9 mouse cellular contexts compared by ENCODE assay signal in the genomic region with DNA sequence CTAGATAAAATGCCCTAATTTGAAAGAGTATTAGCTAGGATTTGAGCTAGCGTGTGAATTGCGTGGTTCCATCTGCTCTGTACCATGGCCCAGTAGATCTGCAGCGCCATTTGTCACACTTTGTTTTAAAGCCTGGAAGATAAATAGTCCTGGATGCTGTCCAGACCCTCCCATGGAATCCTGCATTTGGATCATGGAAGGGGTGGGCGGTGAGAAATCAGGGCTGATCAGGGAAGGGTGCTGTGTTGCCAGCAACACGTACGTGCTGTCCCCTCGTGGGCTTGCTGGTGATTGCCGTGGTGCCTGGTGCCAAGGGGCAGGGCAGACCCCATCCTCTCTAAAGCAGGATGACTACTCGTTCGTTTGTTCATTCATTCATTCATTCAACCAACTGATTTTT. TPM values are rescaled to one million over a fixed set of nuclear protein-coding genes. Genes with fewer than 3 reads are reported as not detected.
DNase-seq lines count a peak whose midpoint lies in the region; ATAC-seq and TF ChIP-seq lines count a peak whose summit lies in the region.
"Had no signal": no experiment of that assay in that cellular context is flagged by ENCODE, and none has a peak within 500 bp of the region (broad histone marks: within the 10 kb centered on the region; RNA-seq: fewer than 3 reads in every experiment).

No protein-coding gene starts in this region.

- H3K4me2 ChIP-seq in hindbrain, embryonic 16.5 days (ENCODE audit: low read length): 0 out of 2 replicates have a peak overlapping the region, but pooled peaks have one; percentile 3
- H3K4me2 ChIP-seq in limb, embryonic 12.5 days: peak overlapping the region; percentile 17; the same call in 1 of the 2 replicates
- no peak overlapping the region; the same call in 1 of the 2 replicates for H3K4me2 ChIP-seq in stomach, embryonic 15.5 days

- 49% methylated on average over 10 of the region's 10 CpGs for WGBS in heart, adult 2 months
- 43% methylated on average over 10 of the region's 10 CpGs for WGBS in hindbrain, embryonic 16.5 days
- 50% methylated on average over 10 of the region's 10 CpGs for WGBS in limb, embryonic 12.5 days
- 32% methylated on average over 10 of the region's 10 CpGs for WGBS in stomach, embryonic 15.5 days

- no peaks in the 10 kb centered on the region for H3K9me3 ChIP-seq in hindbrain, embryonic 16.5 days (ENCODE audit: control insufficient read depth, low read length)
- no peaks in the 10 kb centered on the region for H3K9me3 ChIP-seq in limb, embryonic 12.5 days
- H3K9me3 ChIP-seq in stomach, embryonic 15.5 days: no peaks in the 10 kb centered on the region

- H3K27me3 ChIP-seq in heart, adult 2 months (ENCODE audit: control insufficient read depth, insufficient read depth, low read length): no peaks in the 10 kb centered on the region
- H3K27me3 ChIP-seq in hindbrain, embryonic 16.5 days (replicated peaks; ENCODE audit: control insufficient read depth, insufficient read depth, low read length): no peaks in the 10 kb centered on the region
- H3K27me3 ChIP-seq in limb, embryonic 12.5 days: no peaks in the 10 kb centered on the region
- H3K27me3 ChIP-seq in stomach, embryonic 15.5 days (replicated peaks): no peaks in the 10 kb centered on the region

- H3K4me1 ChIP-seq in heart, adult 2 months (ENCODE audit: control insufficient read depth, insufficient read depth, low read length): peaks cover 3% of the 10 kb centered on the region
- peaks cover 25% of the 10 kb centered on the region for H3K4me1 ChIP-seq in hindbrain, embryonic 16.5 days (ENCODE audit: control insufficient read depth, insufficient read depth, low read depth, low read length)
- H3K4me1 ChIP-seq in limb, embryonic 12.5 days (replicated peaks): peaks cover 95% of the 10 kb centered on the region
- peaks cover 64% of the 10 kb centered on the region for H3K4me1 ChIP-seq in stomach, embryonic 15.5 days

- DNase-seq in heart, adult 9 months (ENCODE audit: low spot score in 2 of 2): peak; percentile 18 to 23
- no peak for DNase-seq in heart, adult 2 months
- DNase-seq in cerebellum, postnatal 14 days: peak; percentile 82 to 86
- no peak for DNase-seq in ovary, postnatal 36 days (ENCODE audit: low spot score)
- DNase-seq in gastrocnemius, postnatal 36 days: no peak

- no peak for TF ChIP-seq POLR2A in heart, adult 2 months (IDR thresholded peaks at IDR 0.05; ENCODE audit: insufficient read depth, low read depth, low read length)

- no peaks in the 10 kb centered on the region for H3K79me2 ChIP-seq in heart, adult 2 months (replicated peaks; ENCODE audit: control insufficient read depth, insufficient read depth, low read length)

- peak; percentile 46 for ATAC-seq in hindbrain, embryonic 16.5 days
- no peak for ATAC-seq in limb, embryonic 12.5 days (ENCODE audit: insufficient number of reproducible peaks, insufficient read depth, low FRiP score, low TSS enrichment, low read depth)
- peak; percentile 20; the same call in 1 of the 2 replicates for ATAC-seq in stomach, embryonic 15.5 days (ENCODE audit: insufficient read depth, low FRiP score, low read depth)

- no peak overlapping the region for H3K27ac ChIP-seq in heart, adult 2 months
- H3K27ac ChIP-seq in hindbrain, embryonic 16.5 days (ENCODE audit: low read depth, low read length): peak overlapping the region; percentile 45
- H3K27ac ChIP-seq in limb, embryonic 12.5 days: no peak overlapping the region
- peak overlapping the region; percentile 48 for H3K27ac ChIP-seq in stomach, embryonic 15.5 days
- H3K27ac ChIP-seq: liver, embryonic 14.5 days had no signal

- intact Hi-C loops in heart, adult 2 months (cut with DNase I): no loop called here
- intact Hi-C loops in gastrocnemius, postnatal 36 days (cut with DNase I): no loop called here

- TF ChIP-seq CTCF in heart, adult 2 months (IDR thresholded peaks at IDR 0.05): no peak

- no peak overlapping the region for H3K9ac ChIP-seq in heart, adult 2 months (ENCODE audit: low read depth, low read length)
- no peak overlapping the region for H3K9ac ChIP-seq in hindbrain, embryonic 16.5 days (ENCODE audit: low read depth, low read length)
- no peak overlapping the region for H3K9ac ChIP-seq in limb, embryonic 12.5 days (replicated peaks)
- H3K9ac ChIP-seq in stomach, embryonic 15.5 days: no peak overlapping the region
- H3K9ac ChIP-seq: liver, embryonic 14.5 days had no signal

- no peaks in the 10 kb centered on the region for H3K36me3 ChIP-seq in heart, adult 2 months (ENCODE audit: control insufficient read depth, insufficient read depth, low read length)
- no peaks in the 10 kb centered on the region for H3K36me3 ChIP-seq in hindbrain, embryonic 16.5 days (ENCODE audit: control insufficient read depth, insufficient read depth, low read length)
- H3K36me3 ChIP-seq in limb, embryonic 12.5 days: no peaks in the 10 kb centered on the region
- H3K36me3 ChIP-seq in stomach, embryonic 15.5 days: no peaks in the 10 kb centered on the region

- no peak for TF ChIP-seq EP300 in heart, adult 2 months (IDR thresholded peaks at IDR 0.05; ENCODE audit: insufficient read depth, low read depth, low read length)

- no peak overlapping the region for H3K4me3 ChIP-seq in heart, adult 2 months
- H3K4me3 ChIP-seq in hindbrain, embryonic 16.5 days (ENCODE audit: low read length): no peak overlapping the region
- no peak overlapping the region for H3K4me3 ChIP-seq in limb, embryonic 12.5 days (replicated peaks)
- H3K4me3 ChIP-seq in stomach, embryonic 15.5 days (replicated peaks): no peak overlapping the region

RNA-seq across cellular contexts. Expression of gene Igsf3, which starts 28.6 kb away (rescaled TPM):
- total RNA-seq in heart, adult 2 months (2021): 10 to 100 TPM; 11.4 to 11.8 TPM
- 3.9 and 6.8 TPM in 2 replicates for polyA plus RNA-seq in heart, adult 2 months (2012; rRNA removed)
- polyA plus RNA-seq in hindbrain, embryonic 16.5 days (2015; fragmentation: Nextera tagmentation; extraction: Ambion mirVana): 79.0 and 82.0 TPM in 2 replicates
- polyA plus RNA-seq in limb, embryonic 12.5 days (2016; fragmentation: Nextera tagmentation; extraction: Ambion mirVana): 95.2 and 104 TPM in 2 replicates
- polyA plus RNA-seq in stomach, embryonic 15.5 days (2015; fragmentation: Nextera tagmentation; extraction: Ambion mirVana): 32.0 and 37.0 TPM in 2 replicates
- total RNA-seq in gastrocnemius, postnatal 36 days (2021): 1 to 10 TPM; 3.9 to 4.1 TPM

Comparison
In these comparisons a context has a peak if more than half of its experiments do, and no peak if none do; other contexts are left out.
1. DNase-seq: peak in heart, adult 9 months (2 of 2) and cerebellum, postnatal 14 days (2 of 2); none in heart, adult 2 months (0 of 2), ovary, postnatal 36 days (single experiment) and gastrocnemius, postnatal 36 days (0 of 2).
2. H3K27ac ChIP-seq: peak in hindbrain, embryonic 16.5 days (single experiment) and stomach, embryonic 15.5 days (single experiment); none in heart, adult 2 months (single experiment) and limb, embryonic 12.5 days (single experiment).